Mouse (Mus musculus) intestine, embryonic 14.5 days (tissue): Measurements from ENCODE around the gene Vwa2. TPM values are rescaled to one million over a fixed set of nuclear protein-coding genes. Genes with fewer than 3 reads are reported as not detected.

ENCODE experiments used
- ATAC-seq: fragments of 200-750 bp; cut with Nextera tagmentation; replicated peaks from 2 replicates; pipeline ENCODE4 v1.8.0; 2017; ENCODE audit warnings: low read depth, moderate number of reproducible peaks, moderate TSS enrichment, moderate library complexity; ENCODE audit not compliant: low FRiP score, low TSS enrichment
- DNase-seq: peaks from one replicate; pipeline ENCODE4 v3.0.0-alpha.2; 2018; ENCODE audit warnings: low spot score
- H3K27ac ChIP-seq: fragments of 300-500 bp; sonication (generic); 2 replicates; pipeline ENCODE4 v1.5.1; 2014; ENCODE audit warnings: low read depth, mild to moderate bottlenecking, control low read depth
- H3K27me3 ChIP-seq: fragments of 300-500 bp; sonication (generic); replicated peaks from 2 replicates; pipeline ENCODE4 v1.6.1; 2014; ENCODE audit warnings: low read length, control low read depth; ENCODE audit not compliant: control insufficient read depth, insufficient read depth
- H3K36me3 ChIP-seq: fragments of 300-500 bp; sonication (generic); 2 replicates; pipeline ENCODE4 v1.6.1; 2014; ENCODE audit warnings: low read length, control low read depth; ENCODE audit not compliant: control insufficient read depth, insufficient read depth
- H3K4me1 ChIP-seq: fragments of 300-500 bp; sonication (generic); replicated peaks from 2 replicates; pipeline ENCODE4 v1.6.1; 2014; ENCODE audit warnings: low read length, control low read depth, mixed read lengths; ENCODE audit not compliant: control insufficient read depth, insufficient read depth
- H3K4me2 ChIP-seq: fragments of 300-500 bp; sonication (generic); 2 replicates; pipeline ENCODE4 v1.6.1; 2014; ENCODE audit warnings: low read length
- H3K4me3 ChIP-seq: fragments of 300-500 bp; sonication (generic); 2 replicates; pipeline ENCODE4 v1.5.1; 2014; ENCODE audit warnings: low read depth, low read length, control low read depth, mixed read lengths
- H3K9ac ChIP-seq: fragments of 300-500 bp; sonication (generic); 2 replicates; pipeline ENCODE4 v1.6.1; 2014; ENCODE audit warnings: mild to moderate bottlenecking, low read length
- H3K9me3 ChIP-seq: fragments of 300-500 bp; sonication (generic); 2 replicates; pipeline ENCODE4 v1.6.1; 2016; ENCODE audit warnings: low read length, control low read depth; ENCODE audit not compliant: control insufficient read depth
- WGBS: fragments of 180-500 bp; shearing (Covaris S2); extraction: QIAGEN DNeasy Blood & Tissue Kit; methylation state at CpG from one replicate; pipeline ENCODE4 v1.1.7; 2014; 5-methylcytosine and 5-hydroxymethylcytosine counted together
- polyA plus RNA-seq: library from polyadenylated mRNA; unstranded; fragments of >200 nt; fragmentation: Nextera tagmentation; extraction: Ambion mirVana; gene quantifications from 2 replicates; pipeline ENCODE4 v1.2.1, GENCODE M21; 2014

The Vwa2 gene
- polyA plus RNA-seq, 1 experiment from 2014 or later = 1.8 TPM

DNA sequence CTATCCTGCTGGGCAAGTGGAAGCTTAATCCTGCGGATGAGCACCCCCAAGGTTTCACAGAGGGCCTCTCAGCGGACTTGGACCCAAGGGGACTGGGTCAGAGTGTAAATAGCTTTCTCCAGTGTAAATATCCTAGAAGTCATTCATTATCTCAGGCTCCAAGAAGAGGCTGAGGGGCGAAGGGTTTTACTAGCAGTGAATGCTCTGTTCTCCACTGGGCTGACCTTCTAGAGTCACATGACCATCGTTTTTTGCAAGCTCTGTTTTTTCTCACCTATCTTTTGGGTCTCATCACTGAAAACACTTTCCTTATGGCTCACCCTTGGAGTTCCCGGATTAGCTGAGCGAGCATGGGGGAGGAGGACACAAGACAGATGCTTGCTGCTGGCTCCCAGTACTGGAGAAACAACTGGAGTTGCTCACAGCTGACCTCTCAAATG, 84.6 kb downstream of the Vwa2 start:
- Histone ChIP-seq H3K27ac (peak overlapping the region; percentile 80), H3K27me3 (no peaks in the 10 kb centered on the region), H3K4me3 (no peak overlapping the region), H3K9me3 (no peaks in the 10 kb centered on the region), H3K36me3 (no peaks in the 10 kb centered on the region), H3K4me2 (no peak overlapping the region), H3K4me1 (peaks cover 43% of the 10 kb centered on the region), H3K9ac (no peak overlapping the region)
- DNase-seq (peak; percentile 62), ATAC-seq (peak; percentile 76)
- WGBS = 15% methylated on average over 6 of the region's 6 CpGs

DNA sequence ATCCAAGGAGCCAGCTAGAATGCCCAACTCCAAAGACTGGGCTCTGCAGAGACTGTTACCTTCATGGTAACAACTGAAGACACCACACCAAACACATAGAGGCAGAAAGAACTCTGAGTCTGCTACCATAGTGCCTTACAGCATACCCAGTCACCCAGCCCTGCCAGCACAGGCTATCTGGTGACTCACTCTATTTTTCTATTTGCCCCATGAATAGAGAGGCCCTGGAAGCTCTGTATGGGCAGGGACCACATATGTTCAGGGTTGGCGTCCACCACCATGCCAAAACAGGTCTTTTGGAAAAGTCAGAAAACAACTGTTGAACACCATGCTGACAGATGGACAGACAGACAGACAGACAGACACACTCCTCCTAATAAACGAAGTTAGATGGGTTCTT, 85.0 kb downstream of the Vwa2 start:
- ATAC-seq = no peak; the same call in 1 of the 2 replicates
- no peak overlapping the region for H3K9ac ChIP-seq
- no peak for DNase-seq
- WGBS = 77% methylated on average over 2 of the region's 2 CpGs
- no peak overlapping the region for H3K4me3 ChIP-seq
- H3K4me1 ChIP-seq = peaks cover 43% of the 10 kb centered on the region
- no peak overlapping the region for H3K4me2 ChIP-seq
- H3K27me3 ChIP-seq = no peaks in the 10 kb centered on the region
- no peaks in the 10 kb centered on the region for H3K36me3 ChIP-seq
- H3K27ac ChIP-seq = peak overlapping the region; percentile 80
- H3K9me3 ChIP-seq = no peaks in the 10 kb centered on the region

- Histone ChIP-seq H3K9ac (no peak overlapping the region), H3K36me3 (no peaks in the 10 kb centered on the region), H3K27ac (peak overlapping the region; percentile 80), H3K27me3 (no peaks in the 10 kb centered on the region), H3K9me3 (no peaks in the 10 kb centered on the region), H3K4me2 (no peak overlapping the region), H3K4me1 (peaks cover 43% of the 10 kb centered on the region), H3K4me3 (no peak overlapping the region)
- WGBS = 62% methylated on average over 3 of the region's 3 CpGs
- no peak for DNase-seq
- no peak for ATAC-seq
Observed at GRCm38 (mm10) chr19:56959601-56960000, 85.6 kb downstream of the Vwa2 start.

Other genes with a start within 250 kb of the Vwa2 start
- gene Adrb1, start 152.1 kb upstream of the Vwa2 start, polyA plus RNA-seq = 0.67 and 0.76 TPM in 2 replicates
- gene Ccdc186, start 52.1 kb upstream of the Vwa2 start, polyA plus RNA-seq = 17.5 and 20.0 TPM in 2 replicates
- gene Tdrd1, start 48.0 kb upstream of the Vwa2 start, polyA plus RNA-seq = 1.8 and 2.5 TPM in 2 replicates
- gene Afap1l2, start 134.0 kb downstream of the Vwa2 start, polyA plus RNA-seq = 21.0 and 24.1 TPM in 2 replicates